Mouse (Mus musculus) liver, adult 2 months (tissue): Measurements from ENCODE around the gene Clic4.

Experiments
- CTCF ChIP-seq: fragments of 200-500 bp; IDR thresholded peaks from 2 replicates; pipeline ENCODE4 v1.5.1; 2011; ENCODE audit warnings: low read depth, low read length, control low read depth
- POLR2A ChIP-seq: fragments of 200-500 bp; IDR thresholded peaks from 2 replicates; pipeline ENCODE4 v1.6.1; 2011; ENCODE audit warnings: low read length, control low read depth; ENCODE audit not compliant: insufficient read depth; ENCODE audit errors: extremely low read depth

- TF ChIP-seq POLR2A (no peak), CTCF (no peak)
Observed at GRCm38 (mm10) chr4:135204666-135205065, 67.9 kb downstream of the Clic4 start.
